In the genomic region with DNA sequence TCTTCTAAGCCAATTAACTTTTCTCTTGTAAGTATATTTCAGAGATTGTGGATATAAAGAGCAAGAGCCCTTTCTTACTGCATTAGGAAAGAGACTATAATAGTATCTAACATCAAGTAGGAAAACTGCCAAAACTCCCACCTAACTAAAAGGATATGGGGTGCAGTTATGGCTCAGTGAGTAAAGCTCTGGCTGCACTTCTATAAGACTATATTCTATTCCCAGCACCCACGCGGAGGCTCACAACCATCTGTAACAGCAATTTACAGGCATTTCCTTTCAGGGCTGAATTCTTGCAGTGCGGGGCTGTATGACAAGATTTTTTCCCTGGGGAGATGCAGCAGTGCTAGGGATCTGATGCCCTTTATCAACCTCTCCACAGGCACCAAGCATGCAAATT, we compare ENCODE assay signal across 19 mouse cellular contexts. TPM values are rescaled to one million over a fixed set of nuclear protein-coding genes. Genes with fewer than 3 reads are reported as not detected.
DNase-seq lines count a peak whose midpoint lies in the region; ATAC-seq lines count a peak whose summit lies in the region.
"Had no signal": no experiment of that assay in that cellular context is flagged by ENCODE, and none has a peak within 500 bp of the region (broad histone marks: within the 10 kb centered on the region; RNA-seq: fewer than 3 reads in every experiment).

No protein-coding gene starts in this region.

- peak; percentile 27 to 36 for DNase-seq in frontal cortex, postnatal 25 days (ENCODE audit: low spot score in 2 of 2)
- DNase-seq in left cerebral cortex, adult 18-20 months (ENCODE audit: low spot score in 2 of 2): peak; percentile 61 to 74
- peak; percentile 68 to 79 for DNase-seq in right cerebral cortex, postnatal 10 days (ENCODE audit: low spot score in 2 of 2)
- no peak for DNase-seq in testis, postnatal 10 days (ENCODE audit: low spot score)
- DNase-seq: adrenal gland, postnatal 25 days; cerebellum, adult 2 months; kidney, postnatal 14 days; lung, adult 2 months; lung, postnatal 36 days; thymus, adult 18-20 months had no signal

- ATAC-seq in frontal cortex, adult (ENCODE audit: low TSS enrichment): peak; percentile 91
- no peak for ATAC-seq in hindbrain, embryonic 13.5 days (ENCODE audit: low FRiP score)
- ATAC-seq in forebrain, embryonic 15.5 days (replicated peaks): no peak
- ATAC-seq: activated CD4-positive, CD25-positive, alpha-beta regulatory T cell, adult 4 months; intestine, postnatal 0 days had no signal

- WGBS in hindbrain, embryonic 13.5 days: 60% methylated on average over 3 of the region's 3 CpGs
- 52% methylated on average over 3 of the region's 3 CpGs for WGBS in forebrain, embryonic 15.5 days

- H3K9me3 ChIP-seq in hindbrain, embryonic 13.5 days: no peaks in the 10 kb centered on the region
- no peaks in the 10 kb centered on the region for H3K9me3 ChIP-seq in forebrain, embryonic 15.5 days
- H3K9me3 ChIP-seq: forebrain, embryonic 10.5 days; hindbrain, embryonic 15.5 days; limb, embryonic 10.5 days had no signal

- no peaks in the 10 kb centered on the region for H3K36me3 ChIP-seq in hindbrain, embryonic 13.5 days
- H3K36me3 ChIP-seq in forebrain, embryonic 15.5 days: no peaks in the 10 kb centered on the region
- H3K36me3 ChIP-seq: forebrain, embryonic 10.5 days; hindbrain, embryonic 15.5 days; limb, embryonic 10.5 days had no signal

- H3K4me2 ChIP-seq in hindbrain, embryonic 13.5 days: no peak overlapping the region
- no peak overlapping the region for H3K4me2 ChIP-seq in forebrain, embryonic 15.5 days (replicated peaks)
- H3K4me2 ChIP-seq: hindbrain, embryonic 15.5 days; liver, embryonic 11.5 days had no signal

- H3K4me3 ChIP-seq in hindbrain, embryonic 13.5 days: no peak overlapping the region
- H3K4me3 ChIP-seq in forebrain, embryonic 15.5 days: no peak overlapping the region
- H3K4me3 ChIP-seq: forebrain, embryonic 10.5 days; hindbrain, embryonic 15.5 days; limb, embryonic 10.5 days had no signal

- H3K9ac ChIP-seq in hindbrain, embryonic 13.5 days: no peak overlapping the region
- H3K9ac ChIP-seq in forebrain, embryonic 15.5 days (replicated peaks): no peak overlapping the region
- H3K9ac ChIP-seq: hindbrain, embryonic 15.5 days had no signal

- peaks cover 29% of the 10 kb centered on the region for H3K4me1 ChIP-seq in hindbrain, embryonic 13.5 days (replicated peaks)
- H3K4me1 ChIP-seq in forebrain, embryonic 15.5 days: peaks cover 21% of the 10 kb centered on the region

- no peak overlapping the region for H3K27ac ChIP-seq in hindbrain, embryonic 13.5 days
- H3K27ac ChIP-seq in forebrain, embryonic 15.5 days (replicated peaks): no peak overlapping the region
- H3K27ac ChIP-seq: forebrain, embryonic 10.5 days; hindbrain, embryonic 15.5 days; limb, embryonic 10.5 days had no signal

- H3K27me3 ChIP-seq in hindbrain, embryonic 13.5 days: no peaks in the 10 kb centered on the region
- no peaks in the 10 kb centered on the region for H3K27me3 ChIP-seq in forebrain, embryonic 15.5 days
- H3K27me3 ChIP-seq: hindbrain, embryonic 15.5 days had no signal

RNA-seq across cellular contexts. Expression of a gene that starts 36.9 kb away (rescaled TPM):
- total RNA-seq in left cerebral cortex, adult 18-20 months (2021): 10 to 100 TPM; 47.5 to 49.0 TPM
- polyA plus RNA-seq in hindbrain, embryonic 13.5 days (2015; fragmentation: Nextera tagmentation; extraction: Ambion mirVana): 11.0 and 12.7 TPM in 2 replicates
- 18.9 and 19.7 TPM in 2 replicates for polyA plus RNA-seq in forebrain, embryonic 15.5 days (2015; fragmentation: Nextera tagmentation; extraction: Ambion mirVana)
